Mouse (Mus musculus): ENCODE data around the gene Ptgfrn. TPM values are rescaled to one million over a fixed set of nuclear protein-coding genes. Genes with fewer than 3 reads are reported as not detected.

Gene Ptgfrn
- 0.14 to 0.39 TPM (median 0.18 TPM) in 3 of 4 replicates, not detected in the other for total RNA-seq (2023)

DNA sequence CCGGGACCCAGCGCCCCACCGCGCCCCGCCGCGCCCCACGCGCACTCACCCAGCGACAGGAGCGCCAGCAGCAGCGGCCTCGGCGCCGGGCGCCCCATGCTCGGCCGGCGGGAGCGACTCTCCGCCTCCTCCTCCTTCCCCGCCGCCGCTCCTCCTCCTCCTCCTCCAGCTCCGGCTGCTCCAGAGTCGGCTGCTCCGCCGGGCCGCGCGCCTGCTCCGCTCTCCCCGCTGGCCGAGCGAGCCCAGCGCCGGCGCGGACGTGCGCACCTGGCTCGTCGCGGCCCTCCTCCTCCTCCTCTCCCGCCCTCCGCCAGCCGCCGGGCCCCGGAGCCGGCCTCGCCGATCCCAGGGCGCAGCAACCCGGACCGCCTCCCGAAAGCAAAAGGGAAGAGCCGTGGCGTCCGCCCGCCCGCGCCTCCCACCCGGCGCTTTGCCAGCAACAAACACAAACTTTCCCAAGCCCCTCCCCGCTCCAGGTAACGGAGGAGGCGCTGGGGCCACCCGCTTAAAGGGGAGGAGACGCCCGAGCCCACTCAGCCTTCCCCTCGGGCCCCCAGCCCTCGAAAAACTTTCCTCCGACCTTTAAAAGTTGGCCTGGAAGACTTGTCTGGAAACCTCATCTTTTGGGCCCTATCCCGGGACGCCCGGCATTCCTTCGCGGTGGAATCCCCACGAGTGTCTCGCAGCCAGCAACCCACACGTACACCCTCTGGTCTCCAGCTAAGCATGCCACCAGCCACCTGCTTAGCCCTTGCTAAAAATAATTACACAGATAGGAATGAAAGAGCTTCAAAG, at the start of gene Ptgfrn:
Ptgfrn (minus strand) TSS at position 236 of the 795 bp plus-strand sequence.

DNA sequence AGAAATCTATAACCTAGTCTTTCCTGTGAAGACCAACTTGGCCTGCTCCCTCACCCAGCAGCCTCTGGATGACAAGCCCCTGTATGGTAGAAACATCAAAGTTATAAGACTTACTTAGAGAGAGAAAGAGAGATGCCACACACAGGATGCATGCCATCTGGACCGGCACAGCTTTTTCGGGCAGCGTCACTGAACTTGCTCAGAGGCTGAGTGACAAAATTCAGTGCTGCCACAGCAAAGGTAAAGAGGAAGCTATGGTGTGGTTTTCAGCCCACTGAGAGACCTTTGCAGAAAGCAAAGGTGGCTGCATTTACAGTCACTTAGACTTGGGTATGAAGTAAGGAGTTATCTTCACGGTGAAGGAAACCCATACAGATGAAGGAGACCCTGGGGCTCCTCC, 80.7 kb downstream of the Ptgfrn start, which contains the start of gene Cd101:
Cd101 (minus strand) TSS at position 218 of the 400 bp plus-strand sequence.

Other genes starting within 250 kb of the Ptgfrn start
- gene Trim45, start 188.1 kb downstream of the Ptgfrn start, total RNA-seq (2023) = 1.1 to 2.2 TPM (median 1.8 TPM) in 4 replicates
- gene Ttf2, start 140.6 kb downstream of the Ptgfrn start, total RNA-seq (2023) = 12.1 to 13.8 TPM (median 12.9 TPM) in 4 replicates
- 0.35 TPM in 1 of 4 replicates, not detected in the others for gene Cd101, start 80.7 kb downstream of the Ptgfrn start, total RNA-seq (2023)
- 576 to 669 TPM (median 588 TPM) in 4 replicates for gene Cd2, start 177.7 kb upstream of the Ptgfrn start, total RNA-seq (2023)

Measured in B cell, adult 62 days (primary cell).